Mouse (Mus musculus) frontal cortex, postnatal 10 days (tissue): Measurements from ENCODE around the gene Rsph9.

ENCODE experiments used
- DNase-seq, 2 experiments: peaks; one replicate each; pipeline ENCODE4 v3.0.0; 2022; ENCODE audit warnings: low spot score in 2 of 2, mixed read lengths in 1 of 2

The Rsph9 gene

GRCm38 (mm10) chr17:46143578-46144423 lies at the start of gene Rsph9:
Gene Rsph9, minus strand, starts transcription at chr17:46144216.
- DNase-seq = peak; percentile 76 to 81

- DNase-seq = no peak
Measured at GRCm38 (mm10) chr17:46188829-46189228, 44.8 kb upstream of the Rsph9 start.

GRCm38 (mm10) chr17:46182273-46182672 lies 38.3 kb upstream of the Rsph9 start:
- no peak for DNase-seq

GRCm38 (mm10) chr17:46170538-46170937 lies 26.5 kb upstream of the Rsph9 start:
- DNase-seq = no peak

- DNase-seq = no peak
Measured at GRCm38 (mm10) chr17:46168768-46169167, 24.8 kb upstream of the Rsph9 start.

GRCm38 (mm10) chr17:46168318-46168717 lies 24.3 kb upstream of the Rsph9 start:
- DNase-seq = no peak

- DNase-seq = no peak
Measured at GRCm38 (mm10) chr17:46167014-46167413, 23.0 kb upstream of the Rsph9 start.

- no peak for DNase-seq
Measured at GRCm38 (mm10) chr17:46166270-46166669, 22.3 kb upstream of the Rsph9 start.

GRCm38 (mm10) chr17:46165460-46165859 lies 21.4 kb upstream of the Rsph9 start:
- DNase-seq = no peak

GRCm38 (mm10) chr17:46164791-46165190 lies 20.8 kb upstream of the Rsph9 start:
- no peak for DNase-seq

GRCm38 (mm10) chr17:46164301-46164700 lies 20.3 kb upstream of the Rsph9 start:
- no peak for DNase-seq

- DNase-seq = no peak
Measured at GRCm38 (mm10) chr17:46162951-46163421, 19.0 kb upstream of the Rsph9 start.

GRCm38 (mm10) chr17:46162551-46162950 lies 18.5 kb upstream of the Rsph9 start:
- no peak for DNase-seq

- no peak for DNase-seq
Measured at GRCm38 (mm10) chr17:46161710-46162109, 17.7 kb upstream of the Rsph9 start.

GRCm38 (mm10) chr17:46161179-46161578 lies 17.2 kb upstream of the Rsph9 start:
- DNase-seq = no peak

- DNase-seq = peak; percentile 96 to 97
Measured at GRCm38 (mm10) chr17:46160686-46161085, 16.7 kb upstream of the Rsph9 start, which contains the start of gene Gtpbp2. Gene Gtpbp2, plus strand, starts transcription at chr17:46161032.

GRCm38 (mm10) chr17:46160090-46160662 lies 16.2 kb upstream of the Rsph9 start:
- DNase-seq = peak; percentile 76 to 82

GRCm38 (mm10) chr17:46159236-46159635 lies 15.2 kb upstream of the Rsph9 start:
- DNase-seq = no peak

GRCm38 (mm10) chr17:46157131-46157530 lies 13.1 kb upstream of the Rsph9 start:
- DNase-seq = no peak

GRCm38 (mm10) chr17:46156680-46157079 lies 12.7 kb upstream of the Rsph9 start:
- DNase-seq = no peak

GRCm38 (mm10) chr17:46154336-46154735 lies 10.3 kb upstream of the Rsph9 start:
- no peak for DNase-seq

- peak; percentile 82 to 84 for DNase-seq
Measured at GRCm38 (mm10) chr17:46152847-46153782, 9.1 kb upstream of the Rsph9 start, which contains the start of gene Mad2l1bp. Gene Mad2l1bp, minus strand, starts transcription at chr17:46153553.
